Mouse (Mus musculus): Measurements from ENCODE around the gene Srsf9.

- TF ChIP-seq UBTF (IDR thresholded peaks at IDR 0.05; ENCODE audit: borderline replicate concordance, insufficient read depth, low read depth, low read length) (no peak), ELF1 (IDR thresholded peaks at IDR 0.05; ENCODE audit: low read depth, low read length) (no peak), CTCF (IDR thresholded peaks at IDR 0.05 in 2 of 3, conservative IDR thresholded peaks at IDR 0.05 in 1 of 3; ENCODE audit: control insufficient read depth in 1 of 3, insufficient read depth in 1 of 3, low read depth in 2 of 3, low read length in 3 of 3, poor library complexity in 1 of 3, severe bottlenecking in 1 of 3) (no peak), POLR2A (IDR thresholded peaks at IDR 0.05; ENCODE audit: control insufficient read depth in 1 of 2, insufficient read depth in 1 of 2, low read depth in 1 of 2, low read length in 2 of 2, poor library complexity in 1 of 2) (no peak), USF1 (IDR thresholded peaks at IDR 0.05; ENCODE audit: low read depth, low read length) (no peak), ETS1 (IDR thresholded peaks at IDR 0.05; ENCODE audit: low read depth, low read length) (no peak), GATA1 (IDR thresholded peaks at IDR 0.05; ENCODE audit: low read depth, low read length) (no peak), CHD2 (IDR thresholded peaks at IDR 0.05; ENCODE audit: low read length) (no peak), EP300 (IDR thresholded peaks at IDR 0.05; ENCODE audit: low read depth in 1 of 2, low read length in 2 of 2) (no peak), TAL1 (IDR thresholded peaks at IDR 0.05; ENCODE audit: low read length) (no peak)
Measured at GRCm38 (mm10) chr5:115371736-115372135, 44.8 kb downstream of the Srsf9 start.
